Mouse (Mus musculus) forebrain, embryonic 16.5 days (tissue): ENCODE data around the gene Mrpl49. TPM values are rescaled to one million over a fixed set of nuclear protein-coding genes. Genes with fewer than 3 reads are reported as not detected.

Experiments
- ATAC-seq: fragments of 200-750 bp; cut with Nextera tagmentation; 2 replicates; pipeline ENCODE4 v1.8.0; 2017; ENCODE audit warnings: mild to moderate bottlenecking, moderate library complexity
- H3K27ac ChIP-seq: fragments of 300-500 bp; sonication (generic); 2 replicates; pipeline ENCODE4 v1.5.1; 2014; ENCODE audit warnings: low read length, control low read depth
- H3K27me3 ChIP-seq: fragments of 300-500 bp; sonication (generic); replicated peaks from 2 replicates; pipeline ENCODE4 v1.6.1; 2014; ENCODE audit warnings: low read length; ENCODE audit not compliant: control insufficient read depth, insufficient read depth
- H3K36me3 ChIP-seq: fragments of 300-500 bp; sonication (generic); 2 replicates; pipeline ENCODE4 v1.6.1; 2014; ENCODE audit not compliant: control insufficient read depth, insufficient read depth
- H3K4me1 ChIP-seq: fragments of 300-500 bp; sonication (generic); replicated peaks from 2 replicates; pipeline ENCODE4 v1.6.1; 2014; ENCODE audit warnings: low read length; ENCODE audit not compliant: control insufficient read depth, insufficient read depth
- H3K4me2 ChIP-seq: fragments of 300-500 bp; sonication (generic); 2 replicates; pipeline ENCODE4 v1.6.1; 2014; ENCODE audit warnings: mild to moderate bottlenecking, low read length, control low read depth
- H3K4me3 ChIP-seq: fragments of 300-500 bp; sonication (generic); replicated peaks from 2 replicates; pipeline ENCODE4 v1.5.1; 2014; ENCODE audit warnings: mild to moderate bottlenecking, low read length, control low read depth
- H3K9ac ChIP-seq: fragments of 300-500 bp; sonication (generic); replicated peaks from 2 replicates; pipeline ENCODE4 v1.6.1; 2014; ENCODE audit warnings: low read depth, low read length, control low read depth
- H3K9me3 ChIP-seq: fragments of 300-500 bp; sonication (generic); 2 replicates; pipeline ENCODE4 v1.6.1; 2016; ENCODE audit warnings: low read length; ENCODE audit not compliant: control insufficient read depth
- WGBS: fragments of 180-500 bp; shearing (Covaris S2); extraction: QIAGEN DNeasy Blood & Tissue Kit; methylation state at CpG from one replicate; pipeline ENCODE4 v1.1.7; 2014; 5-methylcytosine and 5-hydroxymethylcytosine counted together
- polyA plus RNA-seq: library from polyadenylated mRNA; unstranded; fragments of >200 nt; fragmentation: Nextera tagmentation; extraction: Ambion mirVana; gene quantifications from 2 replicates; pipeline ENCODE4 v1.2.1, GENCODE M21; 2015

Gene Mrpl49
- polyA plus RNA-seq, 1 experiment from 2014 or later = 65.0 TPM

- Histone ChIP-seq H3K9ac (peak within 1 kb of the TSS; percentile 75), H3K4me2 (peak within 1 kb of the TSS; percentile 91), H3K36me3 (peaks cover 13% of the 10 kb centered on the region), H3K27ac (peak within 1 kb of the TSS; percentile 59), H3K9me3 (no peaks in the 10 kb centered on the region), H3K27me3 (no peaks in the 10 kb centered on the region), H3K4me1 (peaks cover 21% of the 10 kb centered on the region), H3K4me3 (peak within 1 kb of the TSS; percentile 77)
- WGBS = under 1% methylated on average over 58 of the region's 58 CpGs
- ATAC-seq = peak; percentile 93
These were observed 27.1 kb upstream of the Mrpl49 start, which contains the start of the genes Zfpl1 and Cdca5 for GRCm38 (mm10) chr19:6084478-6085248. Gene Zfpl1, minus strand, starts transcription at chr19:6084956. Gene Cdca5, plus strand, starts transcription at chr19:6084983.

GRCm38 (mm10) chr19:6082156-6082555 is 24.6 kb upstream of the Mrpl49 start, which contains the start of gene Gm28374:
Gene Gm28374, minus strand, starts transcription at chr19:6082256.
- Histone ChIP-seq H3K27me3 (no peaks in the 10 kb centered on the region), H3K27ac (no peak within 1 kb of the TSS), H3K9ac (no peak within 1 kb of the TSS), H3K4me1 (peaks cover 26% of the 10 kb centered on the region), H3K36me3 (peaks cover 13% of the 10 kb centered on the region), H3K9me3 (no peaks in the 10 kb centered on the region), H3K4me2 (no peak within 1 kb of the TSS), H3K4me3 (no peak within 1 kb of the TSS)
- 88% methylated on average over 9 of the region's 9 CpGs for WGBS
- no peak for ATAC-seq

GRCm38 (mm10) chr19:6079983-6080480 is 22.4 kb upstream of the Mrpl49 start, which contains the start of gene Tmem262:
Gene Tmem262, plus strand, starts transcription at chr19:6080033.
- no peak within 1 kb of the TSS for H3K9ac ChIP-seq
- peaks cover 29% of the 10 kb centered on the region for H3K4me1 ChIP-seq
- no peak within 1 kb of the TSS for H3K4me3 ChIP-seq
- ATAC-seq = no peak
- H3K4me2 ChIP-seq = no peak within 1 kb of the TSS
- H3K27ac ChIP-seq = no peak within 1 kb of the TSS
- H3K9me3 ChIP-seq = no peaks in the 10 kb centered on the region
- peaks cover 13% of the 10 kb centered on the region for H3K36me3 ChIP-seq
- 96% methylated on average over 12 of the region's 12 CpGs for WGBS
- H3K27me3 ChIP-seq = no peaks in the 10 kb centered on the region

GRCm38 (mm10) chr19:6076564-6077393 is 19.2 kb upstream of the Mrpl49 start, which contains the start of gene Vps51:
Gene Vps51, minus strand, starts transcription at chr19:6077231.
- no peaks in the 10 kb centered on the region for H3K9me3 ChIP-seq

GRCm38 (mm10) chr19:6073889-6074288 is 16.3 kb upstream of the Mrpl49 start:
- Histone ChIP-seq H3K27me3 (no peaks in the 10 kb centered on the region), H3K4me2 (no peak overlapping the region), H3K9ac (no peak overlapping the region), H3K4me3 (no peak overlapping the region), H3K9me3 (no peaks in the 10 kb centered on the region), H3K4me1 (peaks cover 17% of the 10 kb centered on the region), H3K36me3 (peaks cover 11% of the 10 kb centered on the region), H3K27ac (no peak overlapping the region)
- 93% methylated on average over 5 of the region's 5 CpGs for WGBS
- ATAC-seq = no peak

More at GRCm38 (mm10) chr19:6076564-6077393, 19.2 kb upstream of the Mrpl49 start, which contains the start of gene Vps51:
- 2% methylated on average over 33 of the region's 33 CpGs for WGBS
- peak within 1 kb of the TSS; percentile 82 for H3K27ac ChIP-seq
- peak within 1 kb of the TSS; percentile 76 for H3K9ac ChIP-seq
- ATAC-seq = peak; percentile 93
- H3K4me1 ChIP-seq = peaks cover 17% of the 10 kb centered on the region
- no peaks in the 10 kb centered on the region for H3K27me3 ChIP-seq
- peak within 1 kb of the TSS; percentile 65 for H3K4me3 ChIP-seq
- peak within 1 kb of the TSS; percentile 94 for H3K4me2 ChIP-seq
- H3K36me3 ChIP-seq = peaks cover 11% of the 10 kb centered on the region

- H3K4me3 ChIP-seq = no peak overlapping the region
- no peaks in the 10 kb centered on the region for H3K27me3 ChIP-seq
- no peak for ATAC-seq
- H3K27ac ChIP-seq = no peak overlapping the region
- WGBS = 95% methylated on average over 19 of the region's 19 CpGs
- no peak overlapping the region for H3K9ac ChIP-seq
- H3K9me3 ChIP-seq = no peaks in the 10 kb centered on the region
- H3K4me1 ChIP-seq = peaks cover 24% of the 10 kb centered on the region
- H3K4me2 ChIP-seq = no peak overlapping the region
- H3K36me3 ChIP-seq = peaks cover 12% of the 10 kb centered on the region
These were observed 13.7 kb upstream of the Mrpl49 start for GRCm38 (mm10) chr19:6071261-6071660.

GRCm38 (mm10) chr19:6070571-6071250 is 13.1 kb upstream of the Mrpl49 start:
- Histone ChIP-seq H3K27ac (no peak overlapping the region), H3K9ac (no peak overlapping the region), H3K4me3 (no peak overlapping the region), H3K27me3 (no peaks in the 10 kb centered on the region), H3K9me3 (no peaks in the 10 kb centered on the region), H3K4me1 (peaks cover 22% of the 10 kb centered on the region), H3K4me2 (no peak overlapping the region), H3K36me3 (peaks cover 12% of the 10 kb centered on the region)
- ATAC-seq = no peak
- 89% methylated on average over 31 of the region's 31 CpGs for WGBS

GRCm38 (mm10) chr19:6069851-6070250 is 12.3 kb upstream of the Mrpl49 start:
- Histone ChIP-seq H3K4me1 (peaks cover 20% of the 10 kb centered on the region), H3K4me2 (no peak overlapping the region), H3K4me3 (no peak overlapping the region), H3K9ac (no peak overlapping the region), H3K36me3 (peaks cover 12% of the 10 kb centered on the region), H3K27me3 (no peaks in the 10 kb centered on the region), H3K27ac (no peak overlapping the region), H3K9me3 (no peaks in the 10 kb centered on the region)
- no peak for ATAC-seq
- WGBS = 91% methylated on average over 10 of the region's 10 CpGs
